Mouse (Mus musculus): Measurements from ENCODE around the gene Gm6993.

DNA sequence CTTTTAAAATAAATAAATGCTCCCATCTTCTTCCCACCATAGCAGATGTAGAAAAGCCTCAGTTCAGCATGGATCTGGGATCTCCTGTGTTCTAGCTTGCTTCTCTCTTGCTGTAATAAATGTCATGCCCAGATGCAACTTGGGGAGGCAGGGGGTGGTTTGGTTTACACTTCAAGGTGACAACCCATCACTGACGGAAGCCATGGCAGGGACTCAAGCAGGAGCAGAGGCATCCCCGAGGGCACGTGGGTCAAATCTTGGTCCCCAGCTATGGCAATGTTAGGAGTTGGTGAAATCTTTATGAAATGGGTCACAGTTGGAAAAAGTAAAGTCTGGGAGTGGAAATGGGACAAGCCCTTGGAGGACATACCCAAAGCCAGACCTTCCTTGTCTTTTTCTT, 4.1 kb downstream of the Gm6993 start:
- TF ChIP-seq CTCF (IDR thresholded peaks at IDR 0.05; ENCODE audit: borderline replicate concordance, insufficient read depth, low read depth, low read length) (no peak), POLR2A (IDR thresholded peaks at IDR 0.05; ENCODE audit: borderline replicate concordance, insufficient read depth, low read length) (no peak)

Data from cerebellum, adult 2 months (tissue).